Mouse (Mus musculus): ENCODE results near the gene Plekhg2.

DNA sequence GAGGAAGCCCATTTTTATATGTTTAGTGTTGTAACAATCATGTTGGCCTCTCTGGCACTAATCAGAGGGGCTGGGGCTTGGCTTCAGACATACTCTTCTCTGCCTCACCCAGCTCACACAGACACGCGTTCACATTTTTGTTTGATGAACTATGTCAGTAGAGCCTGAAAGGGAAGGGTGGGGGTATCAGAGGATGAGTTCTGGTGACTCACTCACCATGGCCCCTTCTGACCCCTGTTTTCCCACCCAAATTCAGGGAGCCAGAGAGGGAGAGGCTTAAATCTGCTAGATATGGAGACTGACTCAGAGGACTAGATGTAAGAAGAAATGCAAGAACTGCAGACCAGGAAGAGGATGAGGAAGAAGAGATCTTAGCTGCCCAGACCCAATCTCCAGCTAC lies 47.0 kb upstream of the Plekhg2 start:
- TF ChIP-seq POLR2A (IDR thresholded peaks at IDR 0.05; ENCODE audit: insufficient read depth, low read depth, low read length) (no peak), CTCF (IDR thresholded peaks at IDR 0.05) (no peak)
